Mouse (Mus musculus) kidney, adult 2 months (tissue): ENCODE measurements around the gene Rpusd1. TPM values are rescaled to one million over a fixed set of nuclear protein-coding genes. Genes with fewer than 3 reads are reported as not detected.
"Not testable (repeated sequence)": the region's sequence is repeated elsewhere in the genome, so short reads cannot be mapped to it uniquely, and the experiment has no call there.

ENCODE experiments used
- DNase-seq: peaks from one replicate; pipeline ENCODE4 v3.0.0; 2021
- H3K27ac ChIP-seq: fragments of 200-500 bp; 2 replicates; pipeline ENCODE4 v1.5.1; 2012; ENCODE audit warnings: low read depth, low read length, control low read depth, inconsistent platforms; ENCODE audit not compliant: insufficient read depth
- H3K27me3 ChIP-seq: fragments of 200-500 bp; replicated peaks from 2 replicates; pipeline ENCODE4 v1.6.1; 2012; ENCODE audit warnings: mild to moderate bottlenecking, moderate library complexity, low read length, inconsistent platforms; ENCODE audit not compliant: control insufficient read depth, insufficient read depth
- H3K36me3 ChIP-seq: fragments of 200-500 bp; 2 replicates; pipeline ENCODE4 v1.6.1; 2012; ENCODE audit warnings: mild to moderate bottlenecking, moderate library complexity, low read length, inconsistent platforms; ENCODE audit not compliant: control insufficient read depth, insufficient read depth
- H3K4me1 ChIP-seq: fragments of 200-500 bp; 2 replicates; pipeline ENCODE4 v1.6.1; 2011; ENCODE audit warnings: low read length; ENCODE audit not compliant: control insufficient read depth, insufficient read depth
- H3K4me3 ChIP-seq: fragments of 200-500 bp; 2 replicates; pipeline ENCODE4 v1.5.1; 2011; ENCODE audit warnings: mild to moderate bottlenecking, low read depth, low read length, control low read depth; ENCODE audit not compliant: insufficient read depth
- CTCF ChIP-seq: fragments of 200-500 bp; conservative IDR thresholded peaks from 2 replicates; pipeline ENCODE4 v1.5.1; 2011; ENCODE audit warnings: low read depth, mild to moderate bottlenecking, control low read depth, low read length, moderate library complexity, mixed read lengths; ENCODE audit not compliant: insufficient read depth, insufficient read length
- POLR2A ChIP-seq: fragments of 200-500 bp; IDR thresholded peaks from one replicate; pipeline ENCODE4 v1.6.1; 2011; ENCODE audit warnings: low read depth, low read length, control low read depth
- WGBS: fragments of 180-500 bp; shearing (Covaris S2); methylation state at CpG from one replicate; pipeline ENCODE4 v1.1.7; 2018; 5-methylcytosine and 5-hydroxymethylcytosine counted together
- polyA plus RNA-seq: library from polyadenylated mRNA; depleted of rRNA; stranded (reverse); fragments of >200 nt; gene quantifications from 2 replicates; pipeline ENCODE4 v1.2.3, GENCODE M21; 2012

The Rpusd1 gene
- polyA plus RNA-seq, 1 experiment: 20.7 TPM

GRCm38 (mm10) chr17:25735745-25736144 lies 8.3 kb downstream of the Rpusd1 start, which contains the start of gene Mslnl:
Gene Mslnl, plus strand, starts transcription at chr17:25736042.
- no peaks in the 10 kb centered on the region for H3K27me3 ChIP-seq
- no peaks in the 10 kb centered on the region for H3K4me1 ChIP-seq
- DNase-seq: no peak
- no peaks in the 10 kb centered on the region for H3K36me3 ChIP-seq
- H3K27ac ChIP-seq: no peak within 1 kb of the TSS
- TF ChIP-seq CTCF: no peak
- no peak for TF ChIP-seq POLR2A
- WGBS: 50% methylated on average over 3 of the region's 3 CpGs
- H3K4me3 ChIP-seq: no peak within 1 kb of the TSS

DNA sequence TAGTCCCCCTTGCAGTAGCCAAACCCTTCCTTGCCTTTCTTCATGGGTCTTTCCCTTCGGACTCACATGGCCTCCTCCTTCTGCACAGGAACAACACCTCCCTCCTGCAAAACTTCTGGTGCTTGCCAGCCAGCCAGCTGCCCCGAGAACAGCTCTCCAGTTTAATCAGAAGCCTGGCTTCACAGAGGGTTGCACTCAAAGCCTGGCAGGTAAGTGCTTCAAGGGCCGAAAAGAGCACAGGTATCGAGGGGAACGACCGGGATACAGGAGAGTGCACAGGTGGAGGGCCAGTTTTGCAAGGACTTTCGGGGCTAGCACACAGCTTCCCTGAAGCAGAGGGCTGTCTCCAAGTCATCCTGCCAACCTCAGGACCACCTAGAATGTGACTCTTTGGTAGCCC lies 11.4 kb downstream of the Rpusd1 start:
- TF ChIP-seq CTCF: no peak
- no peak for TF ChIP-seq POLR2A
- Histone ChIP-seq H3K27ac (no peak overlapping the region), H3K36me3 (no peaks in the 10 kb centered on the region), H3K4me3 (no peak overlapping the region), H3K4me1 (no peaks in the 10 kb centered on the region), H3K27me3 (no peaks in the 10 kb centered on the region)
- no peak for DNase-seq
- WGBS: 77% methylated on average over 7 of the region's 7 CpGs

GRCm38 (mm10) chr17:25741471-25741870 lies 14.0 kb downstream of the Rpusd1 start:
- not testable (repeated sequence) for H3K4me3 ChIP-seq, DNase-seq, H3K36me3 ChIP-seq, H3K4me1 ChIP-seq, H3K27ac ChIP-seq, H3K27me3 ChIP-seq
- WGBS: 78% methylated on average over 12 of the region's 12 CpGs

DNA sequence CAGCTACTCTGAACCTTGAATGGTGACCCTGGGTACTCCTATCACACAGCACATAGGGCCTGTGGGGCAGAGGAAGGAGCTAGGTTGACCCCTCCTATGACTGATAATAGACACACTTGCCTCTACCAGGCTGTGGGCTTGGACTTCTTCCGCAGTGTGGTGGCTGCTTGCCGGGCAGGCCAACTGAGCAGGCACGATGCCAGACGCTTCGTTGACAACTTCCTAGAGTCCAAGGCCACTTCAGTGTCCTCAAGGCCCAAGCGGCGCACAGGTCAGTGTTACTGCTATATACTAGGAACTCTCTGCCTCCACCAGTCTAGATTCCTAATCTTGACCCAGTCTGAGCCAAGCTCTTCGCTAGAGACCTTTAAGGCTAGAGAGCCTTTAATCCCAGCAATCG lies 16.4 kb downstream of the Rpusd1 start:
- WGBS: 86% methylated on average over 9 of the region's 9 CpGs
- Histone ChIP-seq H3K27me3 (no peaks in the 10 kb centered on the region), H3K4me3 (no peak overlapping the region), H3K36me3 (no peaks in the 10 kb centered on the region), H3K4me1 (no peaks in the 10 kb centered on the region), H3K27ac (no peak overlapping the region)
- TF ChIP-seq CTCF: no peak
- no peak for TF ChIP-seq POLR2A
- no peak for DNase-seq

DNA sequence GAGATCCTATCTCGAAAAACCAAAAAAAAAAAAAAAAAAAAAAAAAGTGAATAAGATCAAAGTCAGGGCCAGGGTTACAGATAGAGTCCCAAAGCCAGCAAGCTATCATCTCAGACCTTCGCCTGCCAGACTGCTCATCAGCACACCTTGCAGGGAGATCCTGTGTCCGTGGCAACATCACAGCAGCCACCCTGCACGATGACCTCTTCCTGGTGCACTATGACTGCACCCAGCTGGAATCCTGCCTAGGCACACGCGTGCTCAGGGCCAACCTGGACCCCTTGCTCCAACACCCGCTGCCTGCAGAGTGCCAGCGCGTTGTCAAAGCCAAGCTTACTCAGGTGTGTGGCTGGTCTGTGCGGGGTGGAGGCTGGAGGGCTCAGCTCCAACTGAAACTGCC lies 16.8 kb downstream of the Rpusd1 start:
- Histone ChIP-seq H3K36me3 (no peaks in the 10 kb centered on the region), H3K27me3 (no peaks in the 10 kb centered on the region), H3K4me1 (no peaks in the 10 kb centered on the region), H3K27ac (no peak overlapping the region), H3K4me3 (no peak overlapping the region)
- no peak for DNase-seq
- no peak for TF ChIP-seq CTCF
- TF ChIP-seq POLR2A: no peak
- WGBS: 77% methylated on average over 10 of the region's 10 CpGs

- WGBS: 89% methylated on average over 4 of the region's 4 CpGs
- Histone ChIP-seq H3K27ac (no peak overlapping the region), H3K4me1 (no peaks in the 10 kb centered on the region), H3K36me3 (no peaks in the 10 kb centered on the region), H3K27me3 (no peaks in the 10 kb centered on the region), H3K4me3 (no peak overlapping the region)
- no peak for DNase-seq
- TF ChIP-seq POLR2A (no peak), CTCF (no peak)
Observed at GRCm38 (mm10) chr17:25748238-25748637, 20.8 kb downstream of the Rpusd1 start.

GRCm38 (mm10) chr17:25749314-25749713 lies 21.8 kb downstream of the Rpusd1 start:
- no peak for DNase-seq
- no peak for TF ChIP-seq POLR2A
- TF ChIP-seq CTCF: no peak
- H3K4me1 ChIP-seq: no peaks in the 10 kb centered on the region
- H3K27me3 ChIP-seq: no peaks in the 10 kb centered on the region
- no peaks in the 10 kb centered on the region for H3K36me3 ChIP-seq
- H3K27ac ChIP-seq: no peak overlapping the region
- 86% methylated on average over 6 of the region's 6 CpGs for WGBS
- H3K4me3 ChIP-seq: no peak overlapping the region

GRCm38 (mm10) chr17:25751446-25751845 lies 24.0 kb downstream of the Rpusd1 start:
- Histone ChIP-seq H3K4me1 (no peaks in the 10 kb centered on the region), H3K4me3 (no peak overlapping the region), H3K27me3 (no peaks in the 10 kb centered on the region), H3K27ac (no peak overlapping the region), H3K36me3 (no peaks in the 10 kb centered on the region)
- DNase-seq: peak; percentile 36
- TF ChIP-seq CTCF (no peak), POLR2A (no peak)
- 21% methylated on average over 5 of the region's 5 CpGs for WGBS
